Comparison of ENCODE assay signal across 20 mouse cellular contexts in the genomic region with DNA sequence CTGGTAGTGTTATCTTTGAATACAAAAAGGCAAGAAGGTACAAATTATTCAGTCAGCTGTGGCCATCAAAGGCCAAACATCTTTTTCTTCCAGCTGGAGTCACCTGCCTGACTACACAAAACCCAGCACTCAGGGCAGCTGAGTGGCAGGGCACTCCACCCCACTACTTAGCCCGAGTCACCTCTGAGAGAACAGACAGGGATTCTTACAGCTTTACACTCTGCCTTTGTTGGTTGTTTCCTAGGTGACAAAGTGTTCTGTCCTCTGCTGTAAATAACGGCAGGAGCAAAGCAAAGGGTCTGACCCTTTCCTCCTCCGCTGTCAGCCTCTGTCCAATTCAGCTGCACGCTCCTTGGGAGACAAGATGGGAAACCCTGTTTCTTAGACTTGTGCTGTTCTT. TPM values are rescaled to one million over a fixed set of nuclear protein-coding genes. Genes with fewer than 3 reads are reported as not detected.
DNase-seq lines count a peak whose midpoint lies in the region; ATAC-seq and TF ChIP-seq lines count a peak whose summit lies in the region.
"Had no signal": no experiment of that assay in that cellular context is flagged by ENCODE, and none has a peak within 500 bp of the region (broad histone marks: within the 10 kb centered on the region; RNA-seq: fewer than 3 reads in every experiment).

No protein-coding gene starts in this region.

- no peaks in the 10 kb centered on the region for H3K27me3 ChIP-seq in forebrain, embryonic 12.5 days
- H3K27me3 ChIP-seq in forebrain, embryonic 10.5 days (ENCODE audit: poor library complexity, severe bottlenecking) = no peaks in the 10 kb centered on the region
- no peaks in the 10 kb centered on the region for H3K27me3 ChIP-seq in kidney, postnatal 0 days (ENCODE audit: insufficient read depth, low read length)
- H3K27me3 ChIP-seq in neural tube, embryonic 12.5 days (replicated peaks) = no peaks in the 10 kb centered on the region
- H3K27me3 ChIP-seq: embryonic facial prominence, embryonic 15.5 days; hindbrain, embryonic 15.5 days; liver, embryonic 12.5 days had no signal

- no peak for TF ChIP-seq CTCF in kidney, postnatal 0 days (IDR thresholded peaks at IDR 0.05; ENCODE audit: low read depth)

- H3K4me2 ChIP-seq in forebrain, embryonic 12.5 days = no peak overlapping the region
- H3K4me2 ChIP-seq in kidney, postnatal 0 days (ENCODE audit: low read length) = no peak overlapping the region
- H3K4me2 ChIP-seq in neural tube, embryonic 12.5 days (replicated peaks) = no peak overlapping the region
- H3K4me2 ChIP-seq: embryonic facial prominence, embryonic 15.5 days; hindbrain, embryonic 15.5 days; liver, embryonic 12.5 days; lung, embryonic 14.5 days had no signal

- 24% methylated on average over 4 of the region's 4 CpGs for WGBS in forebrain, embryonic 12.5 days
- 37% methylated on average over 4 of the region's 4 CpGs for WGBS in forebrain, embryonic 10.5 days
- 32% methylated on average over 4 of the region's 4 CpGs for WGBS in kidney, postnatal 0 days
- 10% methylated on average over 4 of the region's 4 CpGs for WGBS in neural tube, embryonic 12.5 days

- ATAC-seq in forebrain, embryonic 12.5 days (ENCODE audit: low FRiP score) = peak; percentile 61; the same call in 1 of the 2 replicates
- ATAC-seq in kidney, postnatal 0 days (replicated peaks; ENCODE audit: low FRiP score, low read depth) = no peak
- peak; percentile 75; the same call in 1 of the 2 replicates for ATAC-seq in neural tube, embryonic 12.5 days (ENCODE audit: low FRiP score, low read depth)
- ATAC-seq: liver, embryonic 12.5 days had no signal

- H3K9me3 ChIP-seq in forebrain, embryonic 12.5 days = no peaks in the 10 kb centered on the region
- H3K9me3 ChIP-seq in forebrain, embryonic 10.5 days = no peaks in the 10 kb centered on the region
- no peaks in the 10 kb centered on the region for H3K9me3 ChIP-seq in kidney, postnatal 0 days (replicated peaks; ENCODE audit: low read length)
- H3K9me3 ChIP-seq in neural tube, embryonic 12.5 days = no peaks in the 10 kb centered on the region
- H3K9me3 ChIP-seq: embryonic facial prominence, embryonic 15.5 days; hindbrain, embryonic 15.5 days; liver, embryonic 12.5 days had no signal

- no peak overlapping the region for H3K4me3 ChIP-seq in forebrain, embryonic 12.5 days (replicated peaks)
- H3K4me3 ChIP-seq in forebrain, embryonic 10.5 days = no peak overlapping the region
- H3K4me3 ChIP-seq in kidney, postnatal 0 days (replicated peaks; ENCODE audit: low read depth, low read length) = no peak overlapping the region
- no peak overlapping the region for H3K4me3 ChIP-seq in neural tube, embryonic 12.5 days
- H3K4me3 ChIP-seq: embryonic facial prominence, embryonic 15.5 days; hindbrain, embryonic 15.5 days; left cerebral cortex, adult 2 months; liver, embryonic 12.5 days had no signal

- H3K4me1 ChIP-seq in forebrain, embryonic 12.5 days = peaks cover 7% of the 10 kb centered on the region; the same call in 1 of the 2 replicates
- H3K4me1 ChIP-seq in forebrain, embryonic 10.5 days = peaks cover 14% of the 10 kb centered on the region
- no peaks in the 10 kb centered on the region for H3K4me1 ChIP-seq in kidney, postnatal 0 days (replicated peaks; ENCODE audit: insufficient read depth, low read length)
- peaks cover 4% of the 10 kb centered on the region; the same call in 1 of the 2 replicates for H3K4me1 ChIP-seq in neural tube, embryonic 12.5 days
- H3K4me1 ChIP-seq: embryonic facial prominence, embryonic 15.5 days; hindbrain, embryonic 15.5 days; liver, embryonic 12.5 days had no signal

- no peak overlapping the region for H3K9ac ChIP-seq in forebrain, embryonic 12.5 days
- no peak overlapping the region for H3K9ac ChIP-seq in kidney, postnatal 0 days (ENCODE audit: low read depth, low read length)
- H3K9ac ChIP-seq in neural tube, embryonic 12.5 days = no peak overlapping the region
- H3K9ac ChIP-seq: embryonic facial prominence, embryonic 15.5 days; hindbrain, embryonic 15.5 days; liver, embryonic 12.5 days; lung, embryonic 14.5 days had no signal

- no peaks in the 10 kb centered on the region for H3K36me3 ChIP-seq in forebrain, embryonic 12.5 days (replicated peaks)
- no peaks in the 10 kb centered on the region for H3K36me3 ChIP-seq in forebrain, embryonic 10.5 days (replicated peaks)
- no peaks in the 10 kb centered on the region for H3K36me3 ChIP-seq in kidney, postnatal 0 days (ENCODE audit: insufficient read depth, low read length)
- no peaks in the 10 kb centered on the region for H3K36me3 ChIP-seq in neural tube, embryonic 12.5 days
- H3K36me3 ChIP-seq: embryonic facial prominence, embryonic 15.5 days; hindbrain, embryonic 15.5 days; liver, embryonic 12.5 days had no signal

- H3K27ac ChIP-seq in forebrain, embryonic 12.5 days = no peak overlapping the region
- H3K27ac ChIP-seq in forebrain, embryonic 10.5 days = no peak overlapping the region
- no peak overlapping the region for H3K27ac ChIP-seq in kidney, postnatal 0 days
- no peak overlapping the region for H3K27ac ChIP-seq in neural tube, embryonic 12.5 days
- H3K27ac ChIP-seq: embryonic facial prominence, embryonic 15.5 days; hindbrain, embryonic 15.5 days; left cerebral cortex, adult 2 months; liver, embryonic 12.5 days; stomach, postnatal 0 days had no signal

- no peak for DNase-seq in forebrain, embryonic 10.5 days (ENCODE audit: extremely low spot score, low spot score)
- DNase-seq in kidney, postnatal 0 days (ENCODE audit: low spot score) = peak; percentile 43
- DNase-seq in kidney, postnatal 14 days = no peak
- DNase-seq in ES-CJ7 (ENCODE audit: low read depth, low spot score) = peak; percentile 48
- DNase-seq in ovary, postnatal 36 days (ENCODE audit: low spot score) = no peak
- no peak for DNase-seq in adrenal gland, adult 2 months
- DNase-seq: adrenal gland, postnatal 14 days; cerebellum, adult 2 months; gastrocnemius, postnatal 10 days; kidney, adult 11 months; kidney, postnatal 10 days; lung, embryonic 14.5 days; thymus, postnatal 25 days had no signal

RNA-seq across cellular contexts. Expression of a gene that starts 21.5 kb away (rescaled TPM):
- polyA plus RNA-seq in forebrain, embryonic 12.5 days (2016; fragmentation: Nextera tagmentation; extraction: Ambion mirVana) = 27.8 and 29.6 TPM in 2 replicates
- 23.6 and 25.4 TPM in 2 replicates for polyA plus RNA-seq in forebrain, embryonic 10.5 days (2016; fragmentation: Nextera tagmentation; extraction: Ambion mirVana)
- 11.6 and 11.7 TPM in 2 replicates for polyA plus RNA-seq in kidney, postnatal 0 days (2015; fragmentation: Nextera tagmentation; extraction: Ambion mirVana)
- 17.0 and 19.6 TPM in 2 replicates for polyA plus RNA-seq in neural tube, embryonic 12.5 days (2016; fragmentation: Nextera tagmentation; extraction: Ambion mirVana)
- total RNA-seq in adrenal gland, adult 2 months (2021) = 10 to 100 TPM; 13.1 to 14.0 TPM
- 15.5 and 22.9 TPM in 2 replicates for polyA plus RNA-seq in adrenal gland, adult 2 months (2012; rRNA removed)

Comparison
In these comparisons a context has a peak if more than half of its experiments do, and no peak if none do; other contexts are left out.
1. DNase-seq: peak in kidney, postnatal 0 days (single experiment) and ES-CJ7 (single experiment); none in forebrain, embryonic 10.5 days (single experiment), kidney, postnatal 14 days (single experiment), ovary, postnatal 36 days (single experiment) and adrenal gland, adult 2 months (single experiment).